Mouse (Mus musculus) cerebellum, adult (tissue): ENCODE results near the gene Frem1.

Experiments
- ATAC-seq: cut with Nextera tagmentation; 2 replicates; pipeline ENCODE4 v1.9.2; 2017; ENCODE audit warnings: mild to moderate bottlenecking, moderate library complexity, mixed read lengths; ENCODE audit not compliant: insufficient number of reproducible peaks, low FRiP score, low TSS enrichment

Frem1 gene

GRCm38 (mm10) chr4:82940248-82940647 is 111.9 kb downstream of the Frem1 start:
- ATAC-seq: no peak

DNA sequence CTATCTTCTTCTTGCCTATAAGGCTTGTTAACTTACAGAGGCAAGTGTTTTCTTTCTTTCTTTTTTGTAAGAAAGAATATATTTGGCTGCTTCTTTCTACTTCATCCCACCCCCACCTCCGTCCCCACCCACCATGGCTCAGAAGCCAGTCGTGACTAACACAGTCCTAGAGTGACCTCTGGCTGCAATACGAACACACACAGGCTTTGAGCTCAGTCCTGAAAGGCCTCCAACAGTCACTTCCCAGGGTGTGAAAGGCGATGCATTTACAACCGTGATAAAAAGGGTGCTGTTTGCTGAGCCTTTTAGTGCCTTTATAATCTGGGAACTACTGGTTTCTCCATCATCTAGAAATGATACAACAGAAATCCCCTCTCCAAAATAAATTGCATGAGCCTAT is 117.8 kb downstream of the Frem1 start:
- ATAC-seq: peak; percentile 83

- ATAC-seq: peak; percentile 74
These were observed 118.4 kb downstream of the Frem1 start for GRCm38 (mm10) chr4:82933698-82934210.

GRCm38 (mm10) chr4:82930079-82930478 is 122.1 kb downstream of the Frem1 start:
- no peak for ATAC-seq

DNA sequence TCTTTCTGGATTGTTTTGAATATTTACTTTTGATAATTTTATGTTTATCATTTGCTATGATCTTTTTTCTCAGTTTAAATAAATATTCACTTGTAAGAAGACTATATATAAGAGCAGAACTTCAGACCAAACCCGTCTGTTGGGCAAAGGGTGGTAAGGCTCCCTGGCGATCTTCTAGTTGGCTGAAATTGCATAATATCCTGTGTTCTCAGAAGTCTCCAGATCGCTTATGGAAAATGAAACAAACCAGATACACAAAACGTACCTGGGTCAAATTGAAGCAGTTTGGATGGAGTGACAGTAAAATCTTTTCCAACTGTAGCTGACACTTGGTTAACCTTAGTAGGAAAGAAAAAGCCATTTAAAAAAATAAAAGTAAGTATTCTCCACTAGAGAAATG is 130.2 kb downstream of the Frem1 start:
- no peak for ATAC-seq

DNA sequence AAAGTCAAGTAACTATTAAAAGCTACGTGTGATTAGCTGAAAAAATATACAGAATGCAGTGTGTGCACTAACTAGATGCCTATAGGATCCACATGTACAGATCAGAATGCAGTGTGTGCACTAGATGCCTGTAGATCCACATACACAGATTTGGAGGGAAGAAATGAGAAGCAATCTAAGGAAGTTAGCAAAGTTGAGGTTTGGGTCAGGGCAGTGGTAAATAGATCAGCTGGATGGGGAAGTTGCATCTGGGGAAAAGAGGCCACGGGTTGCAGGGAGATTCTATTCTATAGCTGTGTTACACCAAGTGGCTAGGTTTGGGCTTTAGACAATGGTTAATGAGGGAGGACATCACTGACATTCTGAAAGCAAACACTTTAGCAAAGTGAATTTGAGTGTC is 133.5 kb downstream of the Frem1 start:
- no peak for ATAC-seq

GRCm38 (mm10) chr4:82916678-82917050 is 135.5 kb downstream of the Frem1 start:
- ATAC-seq: no peak

DNA sequence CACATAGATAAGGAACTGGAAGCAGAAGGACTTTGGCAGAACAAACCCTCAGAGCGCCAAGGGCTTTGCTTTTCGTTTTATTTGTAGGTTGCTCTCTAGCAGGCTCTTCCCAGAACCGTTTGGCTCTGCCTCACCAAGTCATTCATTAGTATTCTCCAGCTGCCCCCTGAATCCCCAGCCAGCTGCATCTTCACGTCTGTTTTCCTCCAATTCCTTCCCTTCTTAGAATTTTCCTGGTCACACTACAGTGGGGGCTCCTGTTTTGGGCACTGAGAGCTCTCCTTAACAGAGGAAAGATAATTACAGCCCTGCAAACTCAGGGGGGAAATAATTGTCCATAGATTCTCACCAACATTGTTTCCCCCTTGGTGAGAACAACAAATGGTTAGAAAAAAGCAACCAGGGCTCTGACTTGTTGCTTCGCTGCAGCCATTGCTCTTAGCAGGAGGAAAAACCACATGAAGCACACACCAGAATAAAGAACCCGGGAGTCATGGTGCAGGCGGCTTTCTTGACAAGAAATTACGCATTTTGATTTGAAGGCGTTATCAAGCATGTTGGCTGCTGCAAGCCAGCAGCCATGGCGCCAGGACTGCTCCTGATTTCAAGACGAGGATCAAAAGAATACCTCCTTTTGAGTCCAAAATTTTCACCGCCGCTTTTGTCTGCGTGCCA is 136.0 kb downstream of the Frem1 start:
- ATAC-seq: no peak

DNA sequence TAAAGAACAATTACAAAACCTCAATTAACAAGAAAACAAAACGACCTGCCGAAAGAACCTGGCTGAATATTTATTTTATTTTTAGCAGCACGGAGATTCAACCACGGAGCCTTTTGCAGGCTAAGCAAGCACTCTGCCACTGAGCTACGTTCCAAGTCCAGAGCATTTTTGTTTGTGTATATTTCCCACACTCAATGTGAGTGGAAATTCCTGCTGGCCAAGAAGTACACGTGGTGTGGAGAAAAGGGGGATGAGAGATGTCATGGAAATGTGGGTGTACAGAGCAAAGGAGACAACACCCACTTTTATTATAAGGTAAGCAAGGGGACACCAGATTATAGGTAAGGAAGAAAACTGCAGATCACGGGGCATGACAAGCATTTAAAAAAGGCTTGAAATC is 136.6 kb downstream of the Frem1 start:
- ATAC-seq: no peak

- no peak for ATAC-seq
These were observed 137.5 kb downstream of the Frem1 start for GRCm38 (mm10) chr4:82914601-82915143.

DNA sequence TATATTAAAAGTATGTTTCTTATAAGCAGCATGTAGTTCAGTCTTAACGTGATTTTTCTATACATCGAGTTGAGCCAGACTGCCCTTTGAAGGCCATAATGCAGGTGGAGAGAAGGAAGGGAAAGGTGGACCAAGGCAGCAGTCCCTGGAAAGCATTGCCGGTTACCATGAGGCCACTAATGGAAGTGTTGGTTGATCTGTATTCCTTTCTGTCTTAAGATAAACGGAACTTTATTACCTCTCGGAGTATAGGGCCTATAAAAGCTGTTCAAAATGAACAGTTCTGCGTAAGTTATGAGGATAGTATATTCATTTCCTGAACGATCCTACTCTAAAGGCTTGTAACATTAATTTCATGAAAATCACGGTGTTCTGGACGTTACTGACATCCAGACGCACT is 156.9 kb downstream of the Frem1 start:
- ATAC-seq: no peak

DNA sequence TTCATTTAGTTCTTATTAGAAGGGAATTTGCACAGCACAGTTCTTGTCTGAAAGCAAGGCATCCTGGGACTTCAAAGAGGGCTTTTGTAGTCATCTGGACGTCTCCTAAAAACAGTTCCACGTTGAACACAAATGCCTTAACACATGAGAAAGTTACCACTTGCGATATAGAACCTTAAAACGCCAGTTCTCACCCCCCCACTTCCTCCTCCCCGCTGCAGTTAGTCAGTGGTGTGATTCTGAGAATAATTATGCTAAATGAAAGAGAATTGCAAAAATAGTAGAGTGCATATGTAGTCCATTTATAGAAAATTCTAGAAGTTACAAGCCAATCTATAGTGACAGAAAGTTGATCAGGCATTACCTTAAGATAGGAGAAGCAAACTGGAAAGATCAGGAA is 159.9 kb downstream of the Frem1 start:
- no peak for ATAC-seq

DNA sequence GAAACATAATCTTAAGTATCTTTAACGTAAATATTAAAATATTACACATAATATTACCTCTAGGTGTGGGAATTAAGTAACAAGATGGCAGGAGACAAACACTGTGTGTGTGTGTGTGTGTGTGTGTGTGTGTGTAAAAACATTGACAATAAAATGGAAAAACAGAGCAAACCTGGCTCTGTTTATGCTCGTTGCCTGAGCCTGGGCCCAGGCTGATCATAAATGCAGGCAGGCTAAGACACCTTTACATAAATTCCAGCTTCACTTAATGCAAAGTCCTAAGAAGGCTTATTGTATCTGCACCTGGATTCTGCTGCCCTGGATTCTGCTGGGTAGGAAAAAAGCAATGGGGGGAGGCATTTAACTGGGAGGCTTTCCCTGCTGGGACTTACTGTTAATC is 160.6 kb downstream of the Frem1 start:
- ATAC-seq: no peak

DNA sequence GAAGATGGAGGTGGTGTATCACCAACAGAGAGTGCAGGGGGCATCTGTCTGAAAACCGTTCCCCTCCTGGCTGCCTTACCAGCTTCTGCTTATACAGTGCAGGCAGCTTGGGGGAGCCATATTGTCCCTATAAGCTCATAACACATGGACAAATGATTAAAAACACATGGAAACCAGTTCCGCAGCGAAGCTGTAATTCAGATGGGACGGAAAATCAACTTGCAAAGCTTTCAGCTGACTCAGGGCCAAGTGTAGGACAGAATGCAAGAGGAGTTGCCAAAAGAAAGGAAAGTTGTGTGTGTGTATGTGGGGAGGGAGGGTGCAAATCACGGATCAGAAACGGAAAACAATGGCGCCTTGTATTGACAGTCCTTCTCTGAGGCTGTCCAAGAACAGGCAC is 161.1 kb downstream of the Frem1 start:
- ATAC-seq: no peak

DNA sequence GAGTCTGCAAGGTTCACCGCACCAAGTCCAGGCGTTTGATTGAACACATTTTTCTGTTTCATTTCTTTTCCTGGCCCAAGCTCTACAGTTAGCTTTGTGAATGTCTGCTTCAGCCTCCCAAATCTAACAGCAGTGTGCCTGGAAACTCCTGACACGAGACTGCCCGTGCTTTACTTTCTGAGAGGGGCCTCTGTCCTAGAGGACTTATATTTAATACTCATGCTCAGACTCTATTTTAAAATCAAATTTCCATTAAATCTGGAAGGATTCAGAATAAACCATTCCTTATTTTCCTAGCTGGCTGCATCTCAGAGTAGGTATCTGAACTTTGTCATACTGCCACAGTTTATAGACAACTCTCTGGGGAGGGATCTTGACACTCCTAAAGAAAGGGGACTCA is 161.6 kb downstream of the Frem1 start:
- ATAC-seq: no peak

GRCm38 (mm10) chr4:82886148-82886547 is 166.0 kb downstream of the Frem1 start:
- ATAC-seq: no peak

DNA sequence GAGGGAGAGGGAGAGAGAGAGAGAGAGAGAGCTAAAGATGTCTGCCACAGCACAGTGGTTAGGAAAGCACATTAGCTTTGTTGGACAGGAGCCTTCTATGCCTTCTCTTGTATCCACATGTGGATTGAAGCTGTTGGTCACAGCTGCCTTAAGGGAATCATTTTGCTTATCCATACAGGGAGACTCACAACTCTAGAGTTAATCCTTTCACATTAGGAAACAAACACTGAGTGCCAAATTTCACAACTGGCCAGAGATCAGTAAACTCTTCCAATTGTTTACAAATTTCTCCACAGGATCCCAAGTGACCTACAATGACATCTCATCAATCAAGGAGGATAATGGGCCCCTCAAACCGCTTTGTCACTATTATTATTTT is 166.6 kb downstream of the Frem1 start:
- ATAC-seq: no peak

- peak; percentile 72 for ATAC-seq
These were observed 167.3 kb downstream of the Frem1 start, which contains the start of gene Cer1 for GRCm38 (mm10) chr4:82884636-82885534. Gene Cer1 (minus strand): TSS chr4:82885148.

DNA sequence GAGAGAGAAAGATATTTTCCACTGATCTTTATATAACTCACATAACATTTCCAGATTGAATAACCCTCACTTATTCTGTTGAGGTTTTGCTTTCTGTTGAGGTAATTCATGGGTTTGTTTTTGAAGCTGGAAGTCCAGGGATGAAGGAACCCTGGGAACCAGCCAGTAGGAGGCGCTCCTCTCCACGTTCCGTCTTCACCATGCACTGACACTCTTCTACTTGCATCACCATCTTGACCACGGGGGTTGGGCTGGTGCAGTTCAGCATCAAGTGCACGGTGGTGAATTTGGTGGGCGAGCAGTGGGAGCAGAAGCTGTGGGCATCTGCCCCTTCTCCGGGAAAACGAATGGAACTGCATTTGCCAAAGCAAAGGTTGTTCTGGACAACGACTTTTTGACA is 169.6 kb downstream of the Frem1 start:
- no peak for ATAC-seq

GRCm38 (mm10) chr4:82881366-82881765 is 170.8 kb downstream of the Frem1 start:
- no peak for ATAC-seq

GRCm38 (mm10) chr4:82880243-82880642 is 171.9 kb downstream of the Frem1 start:
- ATAC-seq: no peak
